Mouse (Mus musculus): Measurements from ENCODE around the gene Milr1. TPM values are rescaled to one million over a fixed set of nuclear protein-coding genes. Genes with fewer than 3 reads are reported as not detected.

Gene Milr1
- polyA plus RNA-seq (2014; fragmentation: Nextera tagmentation; extraction: Ambion mirVana): 0.51 and 1.4 TPM in 2 replicates

DNA sequence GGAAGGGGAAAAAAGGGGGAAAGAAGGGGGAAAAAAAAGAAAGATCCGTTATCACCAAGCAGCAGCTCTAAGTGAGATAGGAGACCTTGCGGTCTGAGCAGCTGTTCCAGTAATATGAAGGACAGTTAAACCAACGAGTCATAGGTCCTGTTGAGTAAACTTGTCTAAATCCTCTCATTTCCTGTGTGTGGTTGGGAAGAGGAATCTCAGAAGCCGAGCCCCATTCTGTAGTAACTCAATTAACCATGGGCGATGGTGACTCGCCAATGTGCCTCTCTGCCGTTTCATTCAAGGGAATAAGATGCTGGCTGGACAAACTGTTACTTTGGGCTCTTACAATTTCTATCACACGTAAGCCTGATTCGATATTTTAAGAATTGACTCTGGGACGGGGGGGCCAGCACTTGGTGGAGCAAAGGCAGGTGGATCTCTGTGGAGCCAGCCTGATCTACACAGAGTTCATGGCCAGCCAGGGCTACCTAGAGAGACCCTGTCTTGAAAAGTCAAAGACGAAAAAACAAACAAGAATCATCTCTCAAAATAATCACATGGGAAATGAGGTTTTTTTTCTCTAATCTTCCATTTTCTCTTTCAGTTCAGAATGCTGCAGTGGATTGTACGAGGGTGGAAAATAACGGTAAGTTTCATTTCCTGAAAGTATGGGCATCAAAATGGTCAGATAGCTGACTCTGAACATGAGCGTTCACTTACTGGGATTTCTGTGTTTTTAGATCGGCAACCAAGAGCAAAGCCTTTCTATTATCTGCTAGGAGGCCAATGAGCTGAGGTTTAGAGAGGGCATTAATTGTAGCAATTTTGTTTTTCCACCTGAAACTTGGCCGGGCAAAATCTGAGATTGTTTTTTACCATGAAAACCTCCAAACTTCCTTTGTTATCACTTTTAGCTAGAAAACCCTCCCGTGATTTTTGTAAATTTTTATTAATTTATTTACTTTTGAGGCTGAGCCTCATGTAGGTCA lies at the start of gene Milr1:
Gene Milr1, plus strand, starts transcription at position 188 of the 980 bp plus-strand sequence.
- no peaks in the 10 kb centered on the region for H3K9me3 ChIP-seq (ENCODE audit: control insufficient read depth, low read length)
- no peak within 1 kb of the TSS for H3K9ac ChIP-seq (replicated peaks; ENCODE audit: low read depth, low read length)
- H3K27me3 ChIP-seq (ENCODE audit: control insufficient read depth, insufficient read depth, low read length): no peaks in the 10 kb centered on the region
- no peak within 1 kb of the TSS for H3K4me3 ChIP-seq (ENCODE audit: low read depth, low read length)
- no peak within 1 kb of the TSS for H3K27ac ChIP-seq (ENCODE audit: low read depth, low read length)
- WGBS: 91% methylated on average over 17 of the region's 17 CpGs
- H3K4me2 ChIP-seq (ENCODE audit: low read depth, low read length): no peak within 1 kb of the TSS
- ATAC-seq (ENCODE audit: low read depth): no peak
- H3K36me3 ChIP-seq (ENCODE audit: control insufficient read depth, insufficient read depth, low read length): no peaks in the 10 kb centered on the region
- H3K4me1 ChIP-seq (ENCODE audit: control insufficient read depth, insufficient read depth, low read length): no peaks in the 10 kb centered on the region

DNA sequence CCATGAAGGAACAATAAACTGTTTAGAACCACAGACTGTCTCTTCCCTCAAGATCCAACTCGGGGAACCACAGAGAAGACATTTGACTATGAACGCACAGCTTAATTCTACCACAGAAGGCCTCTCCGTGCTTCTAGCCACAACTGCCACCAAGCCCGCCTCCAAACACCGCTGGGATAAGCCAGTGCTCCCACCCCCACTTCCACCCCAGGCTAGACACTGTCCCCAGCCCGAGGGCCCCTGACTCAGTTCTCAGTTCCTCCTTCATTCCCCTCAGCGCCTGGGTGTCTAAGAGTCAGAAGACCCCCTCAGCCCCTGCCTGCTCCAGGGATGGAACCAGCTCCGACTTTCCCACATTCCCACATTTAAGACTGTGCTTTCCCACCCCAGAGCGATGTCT lies 49.4 kb upstream of the Milr1 start:
- ATAC-seq (ENCODE audit: low read depth): no peak
- no peaks in the 10 kb centered on the region for H3K27me3 ChIP-seq (ENCODE audit: control insufficient read depth, insufficient read depth, low read length)
- no peaks in the 10 kb centered on the region for H3K9me3 ChIP-seq (ENCODE audit: control insufficient read depth, low read length)
- H3K4me3 ChIP-seq (ENCODE audit: low read depth, low read length): no peak overlapping the region
- H3K4me1 ChIP-seq (ENCODE audit: control insufficient read depth, insufficient read depth, low read length): no peaks in the 10 kb centered on the region
- H3K27ac ChIP-seq (ENCODE audit: low read depth, low read length): no peak overlapping the region
- no peaks in the 10 kb centered on the region for H3K36me3 ChIP-seq (ENCODE audit: control insufficient read depth, insufficient read depth, low read length)
- H3K9ac ChIP-seq (replicated peaks; ENCODE audit: low read depth, low read length): no peak overlapping the region
- WGBS: 78% methylated on average over 9 of the region's 9 CpGs
- no peak overlapping the region for H3K4me2 ChIP-seq (ENCODE audit: low read depth, low read length)

DNA sequence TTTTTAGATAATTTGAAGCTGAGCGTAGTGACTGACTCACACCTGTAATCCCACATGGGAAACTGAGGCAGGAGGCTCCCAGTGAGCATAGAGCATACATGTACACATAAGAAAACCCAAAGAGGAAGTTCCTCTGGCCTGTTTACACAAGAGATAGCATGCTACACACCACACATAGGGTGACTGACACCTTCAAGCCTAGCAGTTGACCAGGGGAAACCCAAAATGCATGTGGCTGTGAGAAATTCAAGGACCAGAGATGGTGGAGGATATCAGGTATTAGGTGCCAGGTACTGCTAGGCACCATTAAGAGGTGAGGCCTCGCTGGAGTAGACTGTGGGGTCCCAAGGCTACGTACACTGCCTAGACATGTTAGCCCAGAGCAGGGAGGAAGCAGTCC lies 48.4 kb upstream of the Milr1 start:
- Histone ChIP-seq H3K4me3 (ENCODE audit: low read depth, low read length) (no peak overlapping the region), H3K9me3 (ENCODE audit: control insufficient read depth, low read length) (no peaks in the 10 kb centered on the region), H3K4me1 (ENCODE audit: control insufficient read depth, insufficient read depth, low read length) (no peaks in the 10 kb centered on the region), H3K9ac (replicated peaks; ENCODE audit: low read depth, low read length) (no peak overlapping the region), H3K4me2 (ENCODE audit: low read depth, low read length) (no peak overlapping the region), H3K27me3 (ENCODE audit: control insufficient read depth, insufficient read depth, low read length) (no peaks in the 10 kb centered on the region), H3K36me3 (ENCODE audit: control insufficient read depth, insufficient read depth, low read length) (no peaks in the 10 kb centered on the region), H3K27ac (ENCODE audit: low read depth, low read length) (no peak overlapping the region)
- WGBS: 92% methylated on average over 3 of the region's 3 CpGs
- ATAC-seq (ENCODE audit: low read depth): no peak

DNA sequence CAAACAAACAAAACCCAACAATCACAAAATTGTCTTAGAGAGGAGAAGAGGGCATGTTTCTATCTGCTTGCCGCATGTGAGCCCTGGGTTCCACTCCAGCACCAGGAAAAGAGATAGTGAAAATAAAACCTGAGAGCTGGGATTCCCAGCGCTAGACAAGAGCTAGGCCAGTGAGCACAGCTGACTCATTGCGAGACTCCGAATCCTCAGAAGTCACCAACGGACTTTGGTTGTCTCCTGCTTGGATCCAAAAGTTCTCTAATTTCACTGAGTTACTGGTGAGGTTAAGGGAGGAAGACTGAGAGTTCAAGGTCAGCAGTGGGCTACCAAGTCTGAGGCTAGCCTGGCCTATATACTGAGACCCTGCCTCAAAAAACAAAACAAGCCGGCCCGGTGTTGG lies 47.1 kb upstream of the Milr1 start:
- H3K27me3 ChIP-seq (ENCODE audit: control insufficient read depth, insufficient read depth, low read length): no peaks in the 10 kb centered on the region
- H3K9me3 ChIP-seq (ENCODE audit: control insufficient read depth, low read length): no peaks in the 10 kb centered on the region
- WGBS: 93% methylated on average over 7 of the region's 7 CpGs
- no peaks in the 10 kb centered on the region for H3K4me1 ChIP-seq (ENCODE audit: control insufficient read depth, insufficient read depth, low read length)
- H3K4me3 ChIP-seq (ENCODE audit: low read depth, low read length): no peak overlapping the region
- H3K36me3 ChIP-seq (ENCODE audit: control insufficient read depth, insufficient read depth, low read length): no peaks in the 10 kb centered on the region
- no peak overlapping the region for H3K27ac ChIP-seq (ENCODE audit: low read depth, low read length)
- no peak overlapping the region for H3K4me2 ChIP-seq (ENCODE audit: low read depth, low read length)
- no peak overlapping the region for H3K9ac ChIP-seq (replicated peaks; ENCODE audit: low read depth, low read length)
- no peak for ATAC-seq (ENCODE audit: low read depth)

DNA sequence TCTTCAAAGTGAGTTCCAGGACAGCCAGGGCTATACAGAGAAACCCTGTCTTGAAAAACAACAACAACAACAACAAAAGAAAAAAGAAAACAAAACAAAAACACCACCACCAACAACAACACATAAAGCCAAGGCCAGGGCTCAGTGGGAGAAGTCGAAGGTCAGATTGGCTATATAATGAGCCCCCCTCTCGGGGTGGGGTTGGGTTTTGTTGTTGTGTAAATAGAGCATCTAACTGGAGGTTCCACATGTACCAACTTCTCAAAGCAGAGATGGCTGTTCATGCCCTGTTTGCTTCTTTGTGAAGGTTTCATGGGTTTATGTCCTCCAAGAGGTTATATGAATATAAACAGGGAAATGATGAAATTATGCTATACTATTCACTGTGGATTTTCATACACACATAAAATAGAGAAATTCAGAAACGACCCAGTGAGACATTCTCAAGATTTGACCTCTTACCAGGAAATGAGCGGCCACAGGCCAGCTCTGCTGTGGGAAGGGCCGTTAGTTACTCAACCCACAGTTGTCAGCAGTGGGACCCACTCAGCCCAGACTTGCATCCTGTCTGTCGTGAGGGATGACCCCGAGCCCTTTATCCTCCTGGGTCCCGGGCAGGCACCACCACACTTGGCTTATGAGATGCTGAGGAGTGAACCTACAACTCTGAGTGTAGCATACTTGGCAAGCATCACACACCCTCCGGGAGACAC lies 46.5 kb upstream of the Milr1 start:
- Histone ChIP-seq H3K36me3 (ENCODE audit: control insufficient read depth, insufficient read depth, low read length) (no peaks in the 10 kb centered on the region), H3K4me2 (ENCODE audit: low read depth, low read length) (no peak overlapping the region), H3K4me3 (ENCODE audit: low read depth, low read length) (no peak overlapping the region), H3K9me3 (ENCODE audit: control insufficient read depth, low read length) (no peaks in the 10 kb centered on the region), H3K27ac (ENCODE audit: low read depth, low read length) (no peak overlapping the region), H3K27me3 (ENCODE audit: control insufficient read depth, insufficient read depth, low read length) (no peaks in the 10 kb centered on the region), H3K4me1 (ENCODE audit: control insufficient read depth, insufficient read depth, low read length) (no peaks in the 10 kb centered on the region), H3K9ac (replicated peaks; ENCODE audit: low read depth, low read length) (no peak overlapping the region)
- 72% methylated on average over 9 of the region's 9 CpGs for WGBS
- no peak for ATAC-seq (ENCODE audit: low read depth)

DNA sequence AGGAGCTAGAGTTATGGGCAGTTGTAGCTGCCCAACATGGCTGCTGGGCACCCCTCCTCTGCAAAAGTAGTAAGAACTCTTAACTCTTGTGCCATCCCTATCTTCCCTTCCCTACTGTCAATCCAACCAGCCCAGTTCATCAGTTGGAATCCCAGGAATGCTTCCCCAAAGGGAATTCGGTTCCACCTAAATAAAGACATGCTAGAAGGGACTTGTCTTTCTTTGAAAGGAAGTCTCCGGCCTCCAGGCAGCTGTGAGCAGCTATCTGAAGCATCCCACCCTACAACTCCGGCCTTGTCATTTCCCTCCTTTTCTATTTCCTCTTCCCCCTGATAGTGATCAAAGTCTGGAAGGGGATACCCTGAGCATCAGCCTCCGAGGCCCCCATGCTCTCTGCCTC lies 44.8 kb upstream of the Milr1 start:
- no peak overlapping the region for H3K9ac ChIP-seq (replicated peaks; ENCODE audit: low read depth, low read length)
- no peak overlapping the region for H3K4me2 ChIP-seq (ENCODE audit: low read depth, low read length)
- H3K27me3 ChIP-seq (ENCODE audit: control insufficient read depth, insufficient read depth, low read length): no peaks in the 10 kb centered on the region
- no peaks in the 10 kb centered on the region for H3K36me3 ChIP-seq (ENCODE audit: control insufficient read depth, insufficient read depth, low read length)
- H3K4me1 ChIP-seq (ENCODE audit: control insufficient read depth, insufficient read depth, low read length): no peaks in the 10 kb centered on the region
- no peak for ATAC-seq (ENCODE audit: low read depth)
- H3K27ac ChIP-seq (ENCODE audit: low read depth, low read length): no peak overlapping the region
- H3K4me3 ChIP-seq (ENCODE audit: low read depth, low read length): no peak overlapping the region
- H3K9me3 ChIP-seq (ENCODE audit: control insufficient read depth, low read length): no peaks in the 10 kb centered on the region
- WGBS: 63% methylated on average over 4 of the region's 4 CpGs

DNA sequence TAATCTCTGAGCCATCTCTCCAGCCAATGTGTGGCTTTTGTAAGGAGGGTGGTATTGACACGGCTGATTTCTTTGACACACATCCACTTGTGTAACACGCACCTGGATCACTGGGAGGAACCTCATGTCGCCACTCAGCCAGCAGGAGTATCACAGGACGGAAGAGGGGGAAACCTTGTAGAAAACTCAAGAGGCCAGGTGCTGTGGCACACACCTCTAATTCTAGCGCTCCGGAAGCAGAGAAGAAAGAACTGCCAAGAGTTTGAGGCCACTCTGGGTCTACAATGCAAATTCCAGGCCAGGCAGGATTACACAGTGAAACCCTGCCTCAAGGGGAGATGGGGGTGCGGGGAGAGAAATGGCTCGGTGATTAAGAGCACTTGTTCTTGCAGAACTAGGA lies 43.9 kb upstream of the Milr1 start:
- ATAC-seq (ENCODE audit: low read depth): no peak
- Histone ChIP-seq H3K4me1 (ENCODE audit: control insufficient read depth, insufficient read depth, low read length) (no peaks in the 10 kb centered on the region), H3K27ac (ENCODE audit: low read depth, low read length) (no peak overlapping the region)

DNA sequence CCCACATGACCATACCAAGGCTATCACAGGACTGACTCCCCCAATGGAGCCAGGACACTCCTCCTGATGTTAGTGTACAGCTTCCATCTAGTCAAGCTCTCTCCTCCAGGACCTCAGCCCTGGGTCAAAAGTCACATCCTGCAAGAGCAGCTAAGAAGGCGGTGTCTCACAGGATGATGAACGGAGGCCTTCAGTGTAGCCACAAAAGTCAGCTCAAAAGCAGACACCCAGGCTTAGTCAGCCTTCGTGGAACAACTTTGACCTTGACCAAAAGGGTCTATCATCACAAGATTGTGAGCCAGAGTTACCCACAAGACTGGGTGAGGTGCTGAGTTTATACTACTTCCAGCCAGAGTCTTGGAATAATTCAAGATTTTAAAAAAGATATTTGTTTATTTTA lies 43.2 kb upstream of the Milr1 start:
- no peak overlapping the region for H3K4me3 ChIP-seq (ENCODE audit: low read depth, low read length)
- 72% methylated on average over 3 of the region's 3 CpGs for WGBS
- no peak overlapping the region for H3K27ac ChIP-seq (ENCODE audit: low read depth, low read length)

More for the DNA sequence above, 43.9 kb upstream of the Milr1 start:
- Histone ChIP-seq H3K9me3 (ENCODE audit: control insufficient read depth, low read length) (no peaks in the 10 kb centered on the region), H3K4me3 (ENCODE audit: low read depth, low read length) (no peak overlapping the region), H3K27me3 (ENCODE audit: control insufficient read depth, insufficient read depth, low read length) (no peaks in the 10 kb centered on the region), H3K4me2 (ENCODE audit: low read depth, low read length) (no peak overlapping the region), H3K9ac (replicated peaks; ENCODE audit: low read depth, low read length) (no peak overlapping the region), H3K36me3 (ENCODE audit: control insufficient read depth, insufficient read depth, low read length) (no peaks in the 10 kb centered on the region)
- WGBS: 88% methylated on average over 8 of the region's 8 CpGs

More for the DNA sequence above, 43.2 kb upstream of the Milr1 start:
- Histone ChIP-seq H3K9me3 (ENCODE audit: control insufficient read depth, low read length) (no peaks in the 10 kb centered on the region), H3K27me3 (ENCODE audit: control insufficient read depth, insufficient read depth, low read length) (no peaks in the 10 kb centered on the region), H3K4me2 (ENCODE audit: low read depth, low read length) (no peak overlapping the region), H3K36me3 (ENCODE audit: control insufficient read depth, insufficient read depth, low read length) (no peaks in the 10 kb centered on the region), H3K4me1 (ENCODE audit: control insufficient read depth, insufficient read depth, low read length) (no peaks in the 10 kb centered on the region), H3K9ac (replicated peaks; ENCODE audit: low read depth, low read length) (no peak overlapping the region)
- no peak for ATAC-seq (ENCODE audit: low read depth)

Measured in neural tube, embryonic 14.5 days (tissue).